Mouse (Mus musculus): ENCODE measurements around the gene Elob. TPM values are rescaled to one million over a fixed set of nuclear protein-coding genes. Genes with fewer than 3 reads are reported as not detected.

Gene Elob
- polyA plus RNA-seq, 1 experiment: 719 TPM

DNA sequence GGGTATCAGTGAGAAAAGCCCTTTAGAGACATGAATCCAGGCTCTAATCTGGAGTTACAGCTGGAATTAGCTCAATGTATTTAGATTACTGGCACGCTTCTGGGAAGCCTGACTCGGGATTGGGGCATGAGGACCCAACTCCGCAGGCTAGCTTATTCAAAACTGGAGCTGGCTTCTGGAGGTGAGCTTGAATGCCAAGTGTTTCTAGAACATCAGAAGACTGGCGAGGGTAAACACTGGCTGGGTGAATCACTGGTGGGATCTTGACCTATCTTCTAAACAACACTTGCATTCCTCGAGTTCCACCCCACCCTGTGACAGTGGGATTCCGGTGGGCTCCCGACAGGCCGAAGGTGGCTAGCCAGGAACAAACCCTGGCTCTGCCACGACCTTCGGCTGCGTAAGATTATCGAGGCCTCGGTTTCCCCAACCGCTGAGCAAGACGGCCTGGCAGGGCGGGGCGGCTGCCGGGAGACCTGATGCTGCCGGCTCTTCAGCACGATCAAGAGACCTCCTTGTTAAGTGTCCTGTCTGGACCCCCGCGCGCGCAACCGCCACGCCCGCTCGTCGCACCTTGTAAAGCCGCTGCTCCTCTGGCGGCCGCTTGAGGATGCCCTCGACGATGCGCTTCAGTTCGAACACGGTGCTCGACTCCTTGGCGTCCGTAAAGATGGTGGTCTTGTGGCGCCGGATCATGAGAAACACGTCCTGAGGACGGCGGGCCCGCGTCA, 500 bp downstream of the Elob start:
- peaks cover 40% of the 10 kb centered on the region for H3K36me3 ChIP-seq (replicated peaks; ENCODE audit: low read length)
- peaks cover 35% of the 10 kb centered on the region for H3K4me1 ChIP-seq
- TF ChIP-seq FLI1 (IDR thresholded peaks at IDR 0.05; ENCODE audit: low read length) (no peak), GATA1 (IDR thresholded peaks at IDR 0.05; ENCODE audit: borderline replicate concordance, low read length) (no peak)
- H3K4me3 ChIP-seq (replicated peaks): peak overlapping the region; percentile 96
- peaks cover 8% of the 10 kb centered on the region for H3K27me3 ChIP-seq (replicated peaks)
- H3K9me3 ChIP-seq: no peaks in the 10 kb centered on the region

DNA sequence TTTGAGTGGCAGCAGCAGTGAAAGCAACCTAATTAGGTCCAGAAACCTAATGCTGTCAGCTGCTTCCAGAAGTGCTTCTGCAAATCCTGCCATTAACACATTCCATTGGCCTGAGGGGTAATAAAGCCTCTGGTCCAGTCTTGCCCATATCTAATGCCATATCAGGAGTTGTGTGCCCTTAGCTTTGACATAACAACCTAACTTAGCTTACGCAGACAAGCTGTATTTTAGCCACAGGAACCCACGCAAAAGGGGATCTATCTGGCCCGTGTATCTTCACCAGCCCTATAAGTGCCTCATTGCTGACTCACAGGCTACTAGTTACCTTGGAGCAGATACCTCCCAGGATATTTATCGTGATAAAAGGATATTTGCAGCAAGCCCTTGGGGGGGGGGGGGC, 3.3 kb downstream of the Elob start:
- TF ChIP-seq FLI1 (IDR thresholded peaks at IDR 0.05; ENCODE audit: low read length): no peak
- no peak for TF ChIP-seq GATA1 (IDR thresholded peaks at IDR 0.05; ENCODE audit: borderline replicate concordance, low read length)
- Histone ChIP-seq H3K27me3 (replicated peaks) (no peaks in the 10 kb centered on the region), H3K36me3 (replicated peaks; ENCODE audit: low read length) (peaks cover 68% of the 10 kb centered on the region), H3K9me3 (no peaks in the 10 kb centered on the region), H3K4me3 (replicated peaks) (no peak overlapping the region), H3K4me1 (peaks cover 56% of the 10 kb centered on the region)

DNA sequence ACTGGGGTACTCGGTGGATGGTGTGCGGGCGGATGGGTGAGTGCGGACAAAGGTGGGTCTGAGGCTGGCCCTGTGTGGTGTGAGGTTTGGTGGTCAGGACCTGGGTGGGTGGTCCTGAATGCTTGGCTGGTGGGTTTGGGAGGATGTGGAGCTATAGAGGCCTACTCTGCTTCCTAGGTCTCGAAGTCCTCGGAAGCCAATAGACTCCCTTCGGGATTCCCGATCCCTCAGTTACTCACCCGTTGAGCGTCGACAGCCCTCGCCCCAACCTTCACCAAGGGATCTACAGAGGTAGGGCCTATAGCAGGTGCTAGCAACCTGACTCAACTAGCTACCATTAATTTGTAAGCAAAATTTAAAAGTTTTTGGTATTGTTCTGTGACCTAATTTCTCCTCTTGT, 5.3 kb downstream of the Elob start:
- TF ChIP-seq FLI1 (IDR thresholded peaks at IDR 0.05; ENCODE audit: low read length) (no peak), GATA1 (IDR thresholded peaks at IDR 0.05; ENCODE audit: borderline replicate concordance, low read length) (no peak)
- Histone ChIP-seq H3K4me3 (replicated peaks) (no peak overlapping the region), H3K36me3 (replicated peaks; ENCODE audit: low read length) (peaks cover 88% of the 10 kb centered on the region), H3K27me3 (replicated peaks) (no peaks in the 10 kb centered on the region), H3K4me1 (peaks cover 50% of the 10 kb centered on the region), H3K9me3 (peaks cover 7% of the 10 kb centered on the region; the same call in 1 of the 2 replicates)

DNA sequence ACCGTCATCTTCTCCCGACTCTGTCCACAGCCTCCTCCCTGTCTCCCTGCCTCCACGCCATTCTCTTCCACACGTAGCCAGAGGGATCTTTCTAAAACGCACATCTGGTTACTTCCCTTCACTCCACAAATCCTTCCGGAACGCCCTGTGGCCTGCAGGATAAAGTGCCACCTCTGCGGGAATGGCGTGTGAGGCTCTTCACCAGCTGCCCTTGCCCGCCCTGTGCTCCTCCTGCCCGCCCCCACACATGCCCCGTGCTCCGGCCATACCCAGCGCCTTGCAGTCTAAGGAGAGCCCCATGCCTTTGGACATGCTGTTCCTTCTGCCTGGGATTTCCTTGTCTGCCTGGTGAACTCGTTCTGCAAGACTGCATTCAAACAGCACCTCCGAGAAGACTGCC, 5.9 kb downstream of the Elob start:
- Histone ChIP-seq H3K9me3 (peaks cover 9% of the 10 kb centered on the region; the same call in 1 of the 2 replicates), H3K4me1 (peaks cover 48% of the 10 kb centered on the region), H3K4me3 (replicated peaks) (no peak overlapping the region), H3K36me3 (replicated peaks; ENCODE audit: low read length) (peaks cover 94% of the 10 kb centered on the region), H3K27me3 (replicated peaks) (no peaks in the 10 kb centered on the region)
- TF ChIP-seq GATA1 (IDR thresholded peaks at IDR 0.05; ENCODE audit: borderline replicate concordance, low read length): no peak
- no peak for TF ChIP-seq FLI1 (IDR thresholded peaks at IDR 0.05; ENCODE audit: low read length)

DNA sequence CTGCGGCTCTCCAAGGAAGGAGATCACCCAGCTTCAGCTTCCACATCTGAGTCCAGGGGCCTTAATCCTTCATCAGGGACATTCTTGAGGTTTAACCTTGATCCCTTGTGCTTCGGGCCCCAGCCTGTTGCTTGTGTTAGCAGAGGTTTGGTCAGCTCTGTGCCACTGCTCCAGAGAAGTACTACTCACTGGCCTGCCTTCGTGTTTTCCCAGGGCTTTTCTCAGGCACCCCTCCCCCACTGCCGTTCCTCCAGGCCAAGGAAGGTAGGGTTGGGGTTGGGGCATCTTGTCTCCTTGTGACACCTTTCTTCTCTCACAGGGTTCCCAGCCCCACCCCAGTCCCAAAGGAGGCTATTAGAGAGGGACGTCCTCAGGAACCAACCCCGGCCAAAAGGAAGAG, 6.8 kb downstream of the Elob start:
- Histone ChIP-seq H3K4me1 (peaks cover 41% of the 10 kb centered on the region), H3K4me3 (replicated peaks) (no peak overlapping the region), H3K36me3 (replicated peaks; ENCODE audit: low read length) (peaks cover 98% of the 10 kb centered on the region), H3K27me3 (replicated peaks) (no peaks in the 10 kb centered on the region), H3K9me3 (peaks cover 9% of the 10 kb centered on the region; the same call in 1 of the 2 replicates)
- TF ChIP-seq GATA1 (IDR thresholded peaks at IDR 0.05; ENCODE audit: borderline replicate concordance, low read length): no peak
- no peak for TF ChIP-seq FLI1 (IDR thresholded peaks at IDR 0.05; ENCODE audit: low read length)

DNA sequence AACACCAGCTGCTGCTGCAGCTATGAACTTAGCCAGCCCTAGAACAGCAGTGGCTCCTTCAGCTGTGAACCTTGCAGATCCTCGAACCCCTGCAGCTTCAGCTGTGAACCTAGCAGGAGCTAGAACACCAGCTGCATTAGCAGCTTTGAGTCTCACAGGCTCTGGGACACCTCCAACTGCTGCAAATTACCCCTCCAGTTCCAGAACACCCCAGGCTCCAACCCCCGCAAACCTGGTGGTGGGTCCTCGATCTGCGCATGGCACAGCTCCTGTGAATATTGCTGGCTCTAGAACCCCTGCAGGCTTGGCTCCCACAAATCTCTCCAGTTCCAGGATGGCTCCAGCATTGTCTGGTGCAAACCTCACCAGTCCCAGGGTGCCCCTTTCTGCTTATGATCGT, 8.2 kb downstream of the Elob start:
- no peak for TF ChIP-seq FLI1 (IDR thresholded peaks at IDR 0.05; ENCODE audit: low read length)
- TF ChIP-seq GATA1 (IDR thresholded peaks at IDR 0.05; ENCODE audit: borderline replicate concordance, low read length): no peak
- peaks cover 98% of the 10 kb centered on the region for H3K36me3 ChIP-seq (replicated peaks; ENCODE audit: low read length)
- no peak overlapping the region for H3K4me3 ChIP-seq (replicated peaks)
- H3K27me3 ChIP-seq (replicated peaks): no peaks in the 10 kb centered on the region
- peaks cover 10% of the 10 kb centered on the region; the same call in 1 of the 2 replicates for H3K9me3 ChIP-seq
- H3K4me1 ChIP-seq: peaks cover 40% of the 10 kb centered on the region

DNA sequence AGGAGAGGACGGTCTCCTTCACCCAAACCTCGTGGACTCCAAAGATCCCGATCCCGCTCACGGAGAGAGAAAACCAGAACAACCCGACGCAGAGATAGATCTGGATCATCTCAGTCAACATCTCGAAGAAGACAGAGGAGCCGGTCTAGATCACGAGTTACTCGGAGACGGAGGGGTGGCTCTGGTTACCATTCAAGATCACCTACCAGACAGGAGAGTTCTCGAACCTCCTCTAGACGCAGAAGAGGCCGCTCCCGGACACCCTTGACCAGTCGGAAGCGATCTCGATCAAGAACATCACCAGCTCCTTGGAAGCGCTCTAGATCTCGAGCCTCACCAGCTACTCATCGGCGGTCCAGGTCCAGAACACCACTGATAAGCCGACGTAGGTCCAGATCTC, 9.7 kb downstream of the Elob start:
- TF ChIP-seq FLI1 (IDR thresholded peaks at IDR 0.05; ENCODE audit: low read length): no peak
- no peak for TF ChIP-seq GATA1 (IDR thresholded peaks at IDR 0.05; ENCODE audit: borderline replicate concordance, low read length)

DNA sequence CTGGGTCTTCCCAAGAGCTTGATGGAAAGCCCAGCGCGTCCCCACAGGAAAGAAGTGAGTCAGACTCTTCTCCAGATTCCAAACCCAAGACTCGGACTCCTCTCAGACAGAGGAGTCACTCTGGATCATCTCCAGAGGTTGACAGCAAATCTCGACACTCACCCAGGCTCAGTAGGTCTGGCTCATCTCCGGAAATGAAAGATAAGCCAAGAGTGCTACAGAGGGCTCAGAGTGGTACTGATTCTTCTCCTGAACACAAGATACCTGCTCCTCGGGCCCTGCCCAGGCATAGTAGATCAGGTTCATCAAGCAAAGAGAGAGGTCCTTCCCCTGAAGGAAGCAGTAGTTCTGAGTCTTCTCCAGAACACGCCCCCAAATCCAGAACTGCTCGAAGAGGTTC, 10.4 kb downstream of the Elob start:
- Histone ChIP-seq H3K4me1 (peaks cover 38% of the 10 kb centered on the region), H3K9me3 (peaks cover 14% of the 10 kb centered on the region; the same call in 1 of the 2 replicates), H3K36me3 (replicated peaks; ENCODE audit: low read length) (peaks cover 100% of the 10 kb centered on the region), H3K27me3 (replicated peaks) (no peaks in the 10 kb centered on the region), H3K4me3 (replicated peaks) (no peak overlapping the region)
- TF ChIP-seq GATA1 (IDR thresholded peaks at IDR 0.05; ENCODE audit: borderline replicate concordance, low read length) (no peak), FLI1 (IDR thresholded peaks at IDR 0.05; ENCODE audit: low read length) (no peak)

More for the DNA sequence above, 9.7 kb downstream of the Elob start:
- Histone ChIP-seq H3K4me1 (peaks cover 42% of the 10 kb centered on the region), H3K36me3 (replicated peaks; ENCODE audit: low read length) (peaks cover 99% of the 10 kb centered on the region), H3K27me3 (replicated peaks) (no peaks in the 10 kb centered on the region), H3K9me3 (peaks cover 14% of the 10 kb centered on the region; the same call in 1 of the 2 replicates), H3K4me3 (replicated peaks) (no peak overlapping the region)

DNA sequence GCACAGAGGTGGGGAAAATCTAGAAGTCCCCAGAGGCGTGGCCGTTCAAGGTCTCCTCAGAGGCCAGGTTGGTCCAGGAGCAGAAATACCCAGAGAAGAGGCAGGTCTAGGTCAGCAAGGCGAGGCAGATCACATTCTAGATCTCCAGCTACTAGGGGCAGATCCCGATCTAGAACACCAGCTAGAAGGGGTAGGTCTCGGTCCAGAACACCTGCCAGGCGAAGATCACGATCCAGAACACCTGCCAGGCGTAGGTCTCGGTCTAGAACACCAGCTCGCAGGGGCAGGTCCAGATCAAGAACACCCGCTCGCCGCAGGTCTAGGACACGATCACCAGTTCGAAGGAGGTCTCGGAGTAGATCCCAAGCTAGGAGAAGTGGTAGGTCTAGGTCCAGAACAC, 13.3 kb downstream of the Elob start:
- Histone ChIP-seq H3K4me3 (replicated peaks) (no peak overlapping the region), H3K27me3 (replicated peaks) (no peaks in the 10 kb centered on the region), H3K9me3 (peaks cover 14% of the 10 kb centered on the region; the same call in 1 of the 2 replicates), H3K4me1 (peaks cover 11% of the 10 kb centered on the region), H3K36me3 (replicated peaks; ENCODE audit: low read length) (peaks cover 100% of the 10 kb centered on the region)
- TF ChIP-seq FLI1 (IDR thresholded peaks at IDR 0.05; ENCODE audit: low read length): no peak
- TF ChIP-seq GATA1 (IDR thresholded peaks at IDR 0.05; ENCODE audit: borderline replicate concordance, low read length): no peak

DNA sequence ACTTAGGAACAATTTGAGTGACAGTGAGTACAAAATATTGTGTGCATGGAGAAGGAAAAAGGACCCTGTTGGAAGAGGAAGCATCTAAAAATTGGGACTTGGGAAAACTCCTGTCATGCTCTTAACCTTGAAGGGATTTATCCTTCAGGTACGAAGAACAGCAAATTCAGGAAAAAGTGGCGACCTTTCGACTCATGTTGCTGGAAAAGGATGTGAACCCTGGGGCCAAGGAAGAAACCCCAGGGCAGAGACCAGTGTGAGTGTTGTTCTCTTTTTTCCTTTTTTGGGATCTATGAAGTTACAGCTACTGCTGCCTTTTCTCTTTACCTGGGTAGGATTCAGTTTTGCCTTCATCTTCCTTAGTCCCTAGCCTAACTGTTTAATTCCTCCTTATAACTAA, 21.0 kb downstream of the Elob start:
- Histone ChIP-seq H3K4me1 (peaks cover 27% of the 10 kb centered on the region), H3K4me3 (replicated peaks) (no peak overlapping the region), H3K9me3 (no peaks in the 10 kb centered on the region), H3K27me3 (replicated peaks) (no peaks in the 10 kb centered on the region), H3K36me3 (replicated peaks; ENCODE audit: low read length) (peaks cover 74% of the 10 kb centered on the region)
- TF ChIP-seq FLI1 (IDR thresholded peaks at IDR 0.05; ENCODE audit: low read length) (no peak), GATA1 (IDR thresholded peaks at IDR 0.05; ENCODE audit: borderline replicate concordance, low read length) (no peak)
